Mouse (Mus musculus): Measurements from ENCODE around the gene Pde11a.
A peak's percentile ranks its signal among the peaks of the same experiment; 100 is the strongest.

DNA sequence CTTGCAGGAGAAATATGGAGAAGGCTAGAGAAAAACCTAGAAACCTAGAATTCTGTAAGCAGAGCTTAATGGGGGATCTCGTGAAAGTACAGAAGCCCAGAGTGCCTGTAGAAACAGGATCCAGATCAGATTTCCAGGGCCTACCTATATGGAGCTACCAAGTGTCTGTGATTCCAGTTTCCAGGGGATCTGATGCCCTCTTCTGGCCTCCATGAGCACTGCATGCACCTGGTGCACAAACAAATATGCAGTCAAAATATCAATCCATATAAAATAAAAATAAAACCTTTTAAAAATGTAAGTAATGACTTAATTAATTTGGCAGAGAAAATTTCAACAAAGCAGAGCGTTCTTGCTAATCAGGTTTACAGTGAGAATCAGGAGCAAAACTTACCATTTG, 23.5 kb upstream of the Pde11a start:
- peak; percentile 45; the same call in 1 of the 2 replicates for TF ChIP-seq CTCF (IDR thresholded peaks at IDR 0.05; ENCODE audit: extremely low read depth, insufficient read depth, low read length)
- no peak for TF ChIP-seq POLR2A (IDR thresholded peaks at IDR 0.05; ENCODE audit: extremely low read depth, insufficient read depth, low read length)

Measured in cortical plate, adult 2 months (tissue).